Mouse (Mus musculus): ENCODE measurements around the gene Habp4.

Gene Habp4

GRCm38 (mm10) chr13:64161548-64161915, at the start of gene Habp4:
TSS of gene Habp4 (plus strand) at chr13:64161824.
- DNase-seq (ENCODE audit: low read depth, low spot score), result peak; percentile 95

- DNase-seq (ENCODE audit: low read depth, low spot score), result no peak
Measured at GRCm38 (mm10) chr13:64117442-64117841, 44.2 kb upstream of the Habp4 start.

GRCm38 (mm10) chr13:64120760-64121159, 40.9 kb upstream of the Habp4 start:
- no peak for DNase-seq (ENCODE audit: low read depth, low spot score)

GRCm38 (mm10) chr13:64123491-64124188, 38.0 kb upstream of the Habp4 start:
- no peak for DNase-seq (ENCODE audit: low read depth, low spot score)

GRCm38 (mm10) chr13:64124886-64125285, 36.7 kb upstream of the Habp4 start:
- no peak for DNase-seq (ENCODE audit: low read depth, low spot score)

- DNase-seq (ENCODE audit: low read depth, low spot score), result no peak
Measured at GRCm38 (mm10) chr13:64126316-64126715, 35.3 kb upstream of the Habp4 start.

- no peak for DNase-seq (ENCODE audit: low read depth, low spot score)
Measured at GRCm38 (mm10) chr13:64128858-64129615, 32.6 kb upstream of the Habp4 start, which contains the start of gene Slc35d2. TSS of gene Slc35d2 (minus strand) at chr13:64129368.

- DNase-seq (ENCODE audit: low read depth, low spot score), result peak; percentile 6
Measured at GRCm38 (mm10) chr13:64129616-64130375, 31.8 kb upstream of the Habp4 start.

GRCm38 (mm10) chr13:64150121-64150520, 11.5 kb upstream of the Habp4 start:
- DNase-seq (ENCODE audit: low read depth, low spot score), result no peak

GRCm38 (mm10) chr13:64152241-64152669, 9.4 kb upstream of the Habp4 start:
- no peak for DNase-seq (ENCODE audit: low read depth, low spot score)

- no peak for DNase-seq (ENCODE audit: low read depth, low spot score)
Measured at GRCm38 (mm10) chr13:64152671-64153082, 8.9 kb upstream of the Habp4 start.

GRCm38 (mm10) chr13:64153083-64153682, 8.4 kb upstream of the Habp4 start, which contains the start of gene Zfp367:
TSS of gene Zfp367 (minus strand) at chr13:64153202.
- DNase-seq (ENCODE audit: low read depth, low spot score), result peak; percentile 90

- DNase-seq (ENCODE audit: low read depth, low spot score), result no peak
Measured at GRCm38 (mm10) chr13:64153751-64154267, 7.8 kb upstream of the Habp4 start.

- DNase-seq (ENCODE audit: low read depth, low spot score), result no peak
Measured at GRCm38 (mm10) chr13:64154651-64155050, 7.0 kb upstream of the Habp4 start.

- no peak for DNase-seq (ENCODE audit: low read depth, low spot score)
Measured at GRCm38 (mm10) chr13:64155171-64155571, 6.5 kb upstream of the Habp4 start.

- DNase-seq (ENCODE audit: low read depth, low spot score), result no peak
Measured at GRCm38 (mm10) chr13:64156966-64157365, 4.7 kb upstream of the Habp4 start.

GRCm38 (mm10) chr13:64161916-64162611, 440 bp downstream of the Habp4 start:
- no peak for DNase-seq (ENCODE audit: low read depth, low spot score)

GRCm38 (mm10) chr13:64162626-64163025, 1.0 kb downstream of the Habp4 start:
- DNase-seq (ENCODE audit: low read depth, low spot score), result no peak

GRCm38 (mm10) chr13:64163147-64163715, 1.6 kb downstream of the Habp4 start:
- DNase-seq (ENCODE audit: low read depth, low spot score), result no peak

GRCm38 (mm10) chr13:64169746-64170145, 8.1 kb downstream of the Habp4 start:
- no peak for DNase-seq (ENCODE audit: low read depth, low spot score)
